Mouse (Mus musculus) ovary, postnatal 14 days (tissue): Measurements from ENCODE around the gene Nr1i2.
"Not testable (repeated sequence)": the region's sequence is repeated elsewhere in the genome, so short reads cannot be mapped to it uniquely, and the experiment has no call there.

Experiments
- DNase-seq: peaks from one replicate; pipeline ENCODE4 v3.0.0; 2022; ENCODE audit warnings: low spot score

Nr1i2 gene

GRCm38 (mm10) chr16:38294685-38295348 is at the start of gene Nr1i2:
TSS of gene Nr1i2 (minus strand) at chr16:38294824.
- DNase-seq = no peak

GRCm38 (mm10) chr16:38341396-38342324 is 47.0 kb upstream of the Nr1i2 start, which contains the start of gene Maats1:
TSS of gene Maats1 (minus strand) at chr16:38342143.
- peak; percentile 68 for DNase-seq

GRCm38 (mm10) chr16:38338077-38338476 is 43.5 kb upstream of the Nr1i2 start:
- not testable (repeated sequence) for DNase-seq

- no peak for DNase-seq
Measured at GRCm38 (mm10) chr16:38334431-38334830, 39.8 kb upstream of the Nr1i2 start.

GRCm38 (mm10) chr16:38329340-38329739 is 34.7 kb upstream of the Nr1i2 start:
- DNase-seq = no peak

- DNase-seq = no peak
Measured at GRCm38 (mm10) chr16:38326778-38327397, 32.3 kb upstream of the Nr1i2 start.

- DNase-seq = no peak
Measured at GRCm38 (mm10) chr16:38324311-38324710, 29.7 kb upstream of the Nr1i2 start.

- no peak for DNase-seq
Measured at GRCm38 (mm10) chr16:38321452-38321935, 26.9 kb upstream of the Nr1i2 start.

GRCm38 (mm10) chr16:38319087-38319486 is 24.5 kb upstream of the Nr1i2 start:
- no peak for DNase-seq

- no peak for DNase-seq
Measured at GRCm38 (mm10) chr16:38318492-38318891, 23.9 kb upstream of the Nr1i2 start.

- DNase-seq = no peak
Measured at GRCm38 (mm10) chr16:38308195-38308594, 13.6 kb upstream of the Nr1i2 start.

- DNase-seq = no peak
Measured at GRCm38 (mm10) chr16:38307651-38308050, 13.0 kb upstream of the Nr1i2 start.

- no peak for DNase-seq
Measured at GRCm38 (mm10) chr16:38307221-38307605, 12.6 kb upstream of the Nr1i2 start.

GRCm38 (mm10) chr16:38306571-38307220 is 12.1 kb upstream of the Nr1i2 start:
- no peak for DNase-seq

- no peak for DNase-seq
Measured at GRCm38 (mm10) chr16:38304460-38305194, 10.0 kb upstream of the Nr1i2 start.

- no peak for DNase-seq
Measured at GRCm38 (mm10) chr16:38302367-38302766, 7.7 kb upstream of the Nr1i2 start.

GRCm38 (mm10) chr16:38298410-38298809 is 3.8 kb upstream of the Nr1i2 start:
- DNase-seq = no peak

GRCm38 (mm10) chr16:38295349-38295930 is 816 bp upstream of the Nr1i2 start:
- peak; percentile 25 for DNase-seq

GRCm38 (mm10) chr16:38290151-38290550 is 4.5 kb downstream of the Nr1i2 start:
- no peak for DNase-seq

GRCm38 (mm10) chr16:38288851-38289250 is 5.8 kb downstream of the Nr1i2 start:
- no peak for DNase-seq

GRCm38 (mm10) chr16:38287762-38288161 is 6.9 kb downstream of the Nr1i2 start:
- no peak for DNase-seq
